Mouse (Mus musculus): ENCODE measurements around the gene Ptprg. TPM values are rescaled to one million over a fixed set of nuclear protein-coding genes. Genes with fewer than 3 reads are reported as not detected.

The Ptprg gene
- total RNA-seq, 2 experiments from 2014 or later, result 44.9 to 51.5 TPM

GRCm38 (mm10) chr14:12124682-12125081 is 571.4 kb downstream of the Ptprg start:
- DNase-seq (ENCODE audit: low spot score in 2 of 2), result no peak

- DNase-seq (ENCODE audit: low spot score in 2 of 2), result no peak
These were observed 574.6 kb downstream of the Ptprg start for GRCm38 (mm10) chr14:12127951-12128350.

GRCm38 (mm10) chr14:12132046-12132615 is 578.8 kb downstream of the Ptprg start:
- DNase-seq (ENCODE audit: low spot score in 2 of 2), result no peak

GRCm38 (mm10) chr14:12133163-12133562 is 579.8 kb downstream of the Ptprg start:
- no peak for DNase-seq (ENCODE audit: low spot score in 2 of 2)

- no peak for DNase-seq (ENCODE audit: low spot score in 2 of 2)
These were observed 581.2 kb downstream of the Ptprg start for GRCm38 (mm10) chr14:12134504-12134903.

DNA sequence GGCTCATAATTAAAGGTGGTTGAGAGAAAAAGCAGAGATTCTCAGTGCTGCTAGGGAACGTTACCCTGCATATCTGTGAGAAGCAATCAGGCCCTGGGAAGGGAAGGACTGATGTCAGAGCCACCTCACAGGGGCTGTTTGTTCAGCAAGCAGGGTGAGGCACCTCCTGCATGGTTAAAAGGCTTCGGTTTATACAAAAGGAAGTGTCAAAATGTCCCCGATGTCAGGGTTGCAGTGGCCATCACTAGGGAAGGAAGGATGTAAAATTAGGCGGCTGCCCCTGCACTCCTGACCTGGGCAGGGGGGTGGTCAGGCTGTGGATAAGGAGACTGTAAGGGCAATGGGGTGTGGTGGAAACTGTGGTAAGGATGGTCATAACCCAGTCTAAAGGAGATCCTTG is 583.2 kb downstream of the Ptprg start:
- DNase-seq (ENCODE audit: low spot score in 2 of 2), result no peak

DNA sequence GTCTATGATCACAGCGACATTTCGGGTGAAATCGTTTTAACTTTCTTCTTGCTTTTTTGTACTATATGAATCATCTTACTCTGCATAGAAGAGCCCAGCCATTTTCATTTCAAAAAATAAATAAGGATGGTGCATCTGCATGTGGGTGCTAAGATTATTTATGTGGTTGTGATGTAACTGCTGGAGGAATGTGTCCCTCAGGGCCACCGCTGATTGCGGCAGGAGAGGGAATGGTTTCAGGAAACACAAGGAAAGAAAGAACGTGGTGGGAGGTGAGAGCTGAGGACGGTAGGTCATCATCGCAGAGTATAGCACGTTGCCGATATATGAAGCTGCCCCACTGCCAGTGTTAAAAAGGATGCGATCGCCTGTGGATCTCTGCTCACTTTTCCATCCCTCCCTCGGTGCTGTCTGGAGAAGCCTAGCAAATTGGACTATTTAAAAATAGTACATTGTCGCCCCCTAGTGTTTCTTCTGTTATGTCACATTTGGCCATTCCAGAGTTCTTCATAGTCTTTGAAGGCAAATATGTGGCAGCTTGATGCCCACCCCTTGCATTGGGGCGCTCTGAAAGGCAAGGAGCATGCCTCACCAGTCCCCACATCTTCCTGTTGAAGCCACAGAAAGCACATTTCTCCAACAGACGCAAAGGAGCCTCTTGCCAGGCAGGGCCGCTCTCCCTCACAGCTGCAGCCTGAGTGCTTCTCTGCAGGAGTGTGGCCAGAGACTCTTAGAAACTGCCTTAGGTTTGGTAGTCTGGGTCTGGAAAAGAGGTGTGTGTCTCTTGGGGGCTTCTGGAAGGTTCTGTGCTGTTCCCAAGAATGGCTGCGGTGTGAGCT is 586.5 kb downstream of the Ptprg start:
- peak in 1 of 2 experiments; percentile 20 for DNase-seq (ENCODE audit: low spot score in 2 of 2)

DNA sequence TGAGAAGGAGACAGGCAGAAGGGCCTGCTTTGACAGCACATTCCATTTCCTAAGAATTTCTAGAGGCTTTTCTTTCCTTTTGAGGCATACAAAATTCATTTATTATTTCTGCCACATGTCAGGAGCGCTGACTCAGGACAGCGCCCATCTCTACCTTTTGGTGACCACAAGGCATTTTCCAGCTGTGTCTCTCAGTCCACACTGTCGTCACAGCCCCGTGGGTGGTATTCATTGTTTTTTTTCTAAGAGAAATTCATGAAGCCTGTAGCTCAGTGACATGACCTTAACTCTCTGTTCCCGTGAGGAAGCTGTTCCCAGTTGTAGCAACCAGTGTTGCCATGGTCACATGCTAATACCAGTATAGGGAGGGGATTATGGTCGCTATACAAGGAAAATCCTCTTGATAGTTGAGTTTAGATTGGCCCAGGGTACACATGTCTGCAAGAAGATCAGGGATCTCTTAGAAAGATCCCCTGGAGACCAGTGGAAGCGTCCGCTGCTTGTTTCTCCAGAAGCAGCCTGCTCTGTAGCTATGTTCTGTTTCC is 590.7 kb downstream of the Ptprg start:
- DNase-seq (ENCODE audit: low spot score in 2 of 2), result no peak

GRCm38 (mm10) chr14:12145919-12146318 is 592.6 kb downstream of the Ptprg start:
- DNase-seq (ENCODE audit: low spot score in 2 of 2), result no peak

- DNase-seq (ENCODE audit: low spot score in 2 of 2), result no peak
These were observed 596.2 kb downstream of the Ptprg start for GRCm38 (mm10) chr14:12149529-12149928.

GRCm38 (mm10) chr14:12151927-12152326 is 598.6 kb downstream of the Ptprg start:
- peak in 1 of 2 experiments; percentile 33 for DNase-seq (ENCODE audit: low spot score in 2 of 2)

DNA sequence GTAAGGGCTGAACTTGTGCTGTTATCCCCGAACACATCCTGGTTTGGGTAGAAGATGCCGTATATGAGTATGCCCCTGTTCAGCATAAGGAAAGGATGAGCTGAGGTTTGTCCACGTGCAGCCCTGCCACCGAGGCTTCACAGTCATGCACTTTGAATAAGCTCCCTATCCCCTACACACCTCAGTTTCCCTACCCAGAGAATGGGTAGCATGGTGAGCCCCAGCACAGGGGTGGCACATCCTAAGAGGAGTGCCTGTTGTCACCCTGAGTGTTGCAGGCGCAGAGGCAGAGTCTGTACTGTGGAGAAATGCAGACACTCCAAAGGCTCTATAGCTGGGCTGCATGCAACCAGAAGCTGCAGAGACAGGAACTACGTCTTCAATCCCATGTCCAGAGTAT is 599.4 kb downstream of the Ptprg start:
- DNase-seq (ENCODE audit: low spot score in 2 of 2), result no peak

DNA sequence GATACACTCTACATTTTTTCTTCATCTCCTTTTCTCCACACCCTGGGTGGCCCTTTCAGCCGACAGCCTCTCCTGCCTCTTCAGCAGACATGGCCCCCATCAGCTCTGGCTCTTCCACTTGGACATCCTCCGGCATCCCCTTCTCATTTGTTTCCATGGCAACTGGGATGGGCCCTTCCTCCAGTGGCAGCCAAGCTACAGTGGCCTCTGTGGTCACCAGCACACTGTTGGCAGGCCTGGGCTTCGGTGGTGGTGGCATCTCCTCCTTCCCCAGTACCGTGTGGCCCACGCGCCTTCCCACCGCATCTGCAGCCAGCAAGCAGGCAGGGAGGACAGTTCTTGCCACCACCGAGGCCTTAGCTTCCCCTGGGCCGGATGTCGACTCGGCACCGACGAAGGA is 600.3 kb downstream of the Ptprg start:
- DNase-seq (ENCODE audit: low spot score in 2 of 2), result no peak

DNA sequence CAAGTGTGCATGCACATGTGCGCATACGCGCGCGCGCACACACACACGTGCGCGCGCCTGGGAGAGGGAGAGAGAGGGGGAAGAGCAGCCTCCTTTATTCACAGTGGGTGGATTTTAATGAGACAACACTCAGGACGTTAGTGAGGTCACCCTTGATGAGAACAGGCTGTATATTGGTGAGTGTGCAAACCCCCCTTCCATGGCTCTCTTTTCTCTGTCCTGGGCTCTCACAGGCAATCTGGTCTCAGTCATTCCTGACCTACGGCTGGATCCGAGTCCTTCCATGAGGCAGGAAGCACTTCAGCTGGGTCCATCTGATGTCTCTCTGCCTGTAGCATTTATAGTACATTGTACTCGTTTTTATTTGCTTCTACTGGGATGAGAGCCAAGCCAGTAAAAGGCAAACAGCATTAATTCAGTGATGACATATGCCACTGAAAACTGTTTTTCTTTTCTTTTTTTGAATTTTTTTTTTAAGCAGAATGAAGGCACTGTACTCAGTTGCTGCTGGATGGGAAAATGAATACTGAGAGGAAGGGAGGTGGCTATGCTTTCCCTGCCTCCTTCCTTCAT is 608.5 kb downstream of the Ptprg start:
- no peak for DNase-seq (ENCODE audit: low spot score in 2 of 2)

GRCm38 (mm10) chr14:12162331-12162854 is 609.1 kb downstream of the Ptprg start:
- no peak for DNase-seq (ENCODE audit: low spot score in 2 of 2)

- no peak for DNase-seq (ENCODE audit: low spot score in 2 of 2)
These were observed 609.9 kb downstream of the Ptprg start for GRCm38 (mm10) chr14:12163196-12163595.

DNA sequence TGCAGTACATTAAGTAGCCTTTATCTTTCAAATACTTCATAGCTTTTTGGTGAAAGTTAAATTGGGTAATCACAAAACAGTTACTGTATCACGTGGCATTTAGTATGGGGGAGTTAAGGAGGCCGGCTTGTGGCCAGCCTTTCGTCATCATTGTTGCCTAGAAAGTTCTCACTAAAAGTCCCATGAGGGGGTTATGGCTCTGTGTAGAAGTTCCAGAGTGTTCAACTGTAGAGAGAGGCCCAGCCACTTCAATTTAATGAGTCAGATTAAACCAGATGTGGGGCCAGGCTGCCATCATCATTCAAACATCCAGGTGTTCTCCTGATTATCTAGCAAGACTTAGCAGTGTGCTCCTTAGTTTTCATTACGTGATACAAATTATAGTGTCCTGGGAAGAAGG is 613.9 kb downstream of the Ptprg start:
- DNase-seq (ENCODE audit: low spot score in 2 of 2), result no peak

GRCm38 (mm10) chr14:12167651-12168050 is 614.3 kb downstream of the Ptprg start:
- no peak for DNase-seq (ENCODE audit: low spot score in 2 of 2)

GRCm38 (mm10) chr14:12177436-12177835 is 624.1 kb downstream of the Ptprg start:
- no peak for DNase-seq (ENCODE audit: low spot score in 2 of 2)

- DNase-seq (ENCODE audit: low spot score in 2 of 2), result no peak
These were observed 625.3 kb downstream of the Ptprg start for GRCm38 (mm10) chr14:12178645-12179044.

DNA sequence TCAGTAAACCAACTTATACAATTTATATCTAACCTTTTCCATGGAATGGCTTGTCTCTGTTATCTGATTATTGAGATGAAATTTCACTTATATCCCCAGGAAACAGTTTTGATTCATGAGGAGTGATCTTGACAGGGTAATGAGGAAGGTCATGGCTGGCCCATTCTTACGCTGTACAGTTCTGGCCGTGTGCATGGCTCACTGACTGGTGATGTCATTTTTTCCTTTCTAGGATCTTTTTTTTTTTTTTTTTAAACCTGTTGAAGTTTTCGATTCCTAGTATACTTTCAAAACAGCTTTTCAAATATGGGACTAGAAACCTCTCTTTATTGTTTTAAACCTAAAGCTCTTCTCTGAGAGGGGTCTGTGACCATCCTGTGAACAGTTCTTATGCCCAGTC is 626.8 kb downstream of the Ptprg start:
- DNase-seq (ENCODE audit: low spot score in 2 of 2), result no peak

- DNase-seq (ENCODE audit: low spot score in 2 of 2), result no peak
These were observed 631.7 kb downstream of the Ptprg start for GRCm38 (mm10) chr14:12185040-12185439.
